Mouse (Mus musculus) spleen, adult 18-20 months (tissue): ENCODE results near the gene Reg2.
"Not testable (repeated sequence)": the region's sequence is repeated elsewhere in the genome, so short reads cannot be mapped to it uniquely, and the experiment has no call there.

ENCODE experiments used
- DNase-seq, 2 experiments: peaks; one replicate each; pipeline ENCODE4 v3.0.0; 2022; ENCODE audit warnings: mixed read lengths in 2 of 2

Reg2 gene

DNA sequence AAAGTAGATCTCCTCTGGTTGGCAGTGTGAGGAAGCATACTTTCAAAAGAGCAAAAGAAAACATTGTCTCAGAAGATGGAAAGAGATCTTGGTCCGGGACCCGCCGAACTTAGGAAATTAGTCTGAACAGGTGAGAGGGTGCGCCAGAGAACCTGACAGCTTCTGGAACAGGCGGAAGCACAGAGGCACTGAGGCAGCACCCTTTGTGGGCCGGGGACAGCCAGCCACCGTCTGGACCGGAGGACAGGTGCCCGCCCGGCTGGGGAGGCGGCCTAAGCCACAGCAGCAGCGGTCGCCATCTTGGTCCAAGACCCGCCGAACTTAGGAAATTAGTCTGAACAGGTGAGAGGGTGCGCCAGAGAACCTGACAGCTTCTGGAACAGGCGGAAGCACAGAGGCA is at the start of gene Reg2:
Gene Reg2, plus strand, starts transcription at position 301 of the 400 bp plus-strand sequence.
- DNase-seq = not testable (repeated sequence)

DNA sequence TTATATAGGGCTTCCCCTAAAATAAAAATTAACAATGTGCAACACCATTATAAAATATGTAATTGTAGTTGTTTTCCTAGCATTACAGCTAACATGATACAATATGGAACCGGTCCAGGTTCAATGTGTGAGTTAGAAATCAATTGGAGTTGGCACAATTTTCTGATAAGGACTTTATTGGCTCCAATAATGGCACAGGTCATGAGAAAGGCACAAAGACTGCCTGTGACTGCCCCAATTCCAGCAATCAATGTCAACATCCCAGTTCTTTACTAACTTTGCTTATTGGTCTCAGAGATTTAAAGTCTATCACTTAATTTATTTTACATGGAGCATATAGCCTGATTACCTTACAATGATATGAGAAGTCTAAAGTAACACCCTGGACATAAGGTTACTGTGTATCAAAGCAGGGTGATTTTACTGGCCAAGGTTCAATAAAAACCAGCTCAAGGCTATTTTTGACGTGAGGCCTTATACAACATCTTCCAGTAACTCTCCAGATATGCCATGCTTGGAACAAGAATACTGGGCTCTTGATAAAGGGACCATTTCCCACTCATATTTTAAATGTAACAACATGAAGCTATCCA is 33.4 kb upstream of the Reg2 start:
- no peak for DNase-seq

DNA sequence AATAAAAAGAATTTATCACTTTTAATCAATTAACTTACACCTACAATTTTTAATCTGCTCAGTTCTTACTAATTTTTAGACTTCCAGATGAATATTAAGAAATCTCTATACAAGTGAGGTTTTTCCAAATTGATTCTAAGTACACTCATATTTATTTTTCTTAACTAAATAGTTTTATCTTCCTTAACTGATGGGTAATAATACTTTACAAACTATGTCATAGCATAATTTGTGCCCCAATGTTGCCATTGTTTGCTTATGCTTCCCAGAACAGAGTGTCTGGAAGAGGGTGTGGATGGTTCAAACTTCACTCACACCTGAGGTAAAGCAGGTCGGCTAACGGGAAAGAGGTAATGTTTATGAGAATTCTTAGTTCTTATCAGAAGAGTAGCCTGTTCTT is 25.1 kb upstream of the Reg2 start, which contains the start of gene Reg3b:
Gene Reg3b, plus strand, starts transcription at position 301 of the 400 bp plus-strand sequence.
- DNase-seq = no peak

DNA sequence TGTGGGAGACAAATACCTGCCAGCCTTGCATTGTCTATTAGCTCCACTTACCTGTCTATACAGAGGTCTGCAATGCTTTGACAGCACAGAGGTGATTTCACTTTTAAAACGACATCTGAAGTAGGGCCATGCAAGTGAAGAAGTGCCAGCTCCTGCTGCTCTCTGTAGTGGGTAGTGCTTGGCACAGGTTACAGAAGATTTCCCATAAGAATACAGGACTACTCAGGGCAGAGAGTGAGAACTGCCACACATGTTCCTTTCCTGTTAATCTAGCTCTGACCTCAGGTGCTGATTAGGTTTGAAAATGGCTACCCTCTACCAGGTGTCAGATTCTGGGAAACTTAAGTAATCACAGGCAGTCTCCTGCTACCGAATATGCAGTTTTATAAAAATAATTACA is 16.7 kb upstream of the Reg2 start, which contains the start of gene Reg3d:
Gene Reg3d, minus strand, starts transcription at position 101 of the 400 bp plus-strand sequence.
- no peak for DNase-seq

DNA sequence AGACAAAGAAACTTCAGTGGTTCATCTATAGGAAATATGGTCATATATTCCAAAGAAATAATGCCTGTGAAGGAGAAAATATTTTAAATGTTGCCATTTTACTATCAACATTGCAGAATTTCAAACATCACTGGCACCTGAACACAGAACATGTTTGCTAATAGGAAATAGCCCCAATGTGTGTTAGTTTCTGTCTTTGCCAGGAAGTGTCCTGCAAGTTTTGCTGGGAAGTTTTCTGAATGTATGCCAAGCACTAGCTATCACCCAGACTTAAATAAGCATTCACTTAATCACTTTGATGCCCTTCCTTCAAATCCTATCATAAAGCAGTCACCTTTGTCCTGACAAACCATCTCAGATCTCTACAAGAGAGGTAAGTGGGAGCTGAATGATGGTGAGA is 15.0 kb upstream of the Reg2 start, which contains the start of gene Reg3a:
Gene Reg3a, plus strand, starts transcription at position 301 of the 400 bp plus-strand sequence.
- no peak for DNase-seq

DNA sequence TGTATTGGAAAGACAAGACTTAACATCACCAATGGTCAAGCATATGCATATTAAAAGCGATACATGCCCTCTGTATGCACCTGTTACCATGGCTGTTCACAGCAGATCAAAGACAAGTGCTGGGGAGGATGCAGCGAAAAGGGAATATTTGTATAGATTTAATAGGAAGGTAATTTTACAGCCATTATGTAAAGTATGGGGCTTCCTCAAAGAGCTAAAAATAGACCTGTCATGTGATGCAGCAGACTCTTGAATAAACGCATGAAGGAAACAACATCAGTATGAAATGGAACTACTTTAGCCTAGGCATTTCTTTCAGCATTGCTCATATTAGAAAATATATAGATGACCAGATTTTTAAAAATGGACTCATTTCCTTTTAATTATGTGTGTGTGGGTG is 9.8 kb upstream of the Reg2 start:
- DNase-seq = no peak

DNA sequence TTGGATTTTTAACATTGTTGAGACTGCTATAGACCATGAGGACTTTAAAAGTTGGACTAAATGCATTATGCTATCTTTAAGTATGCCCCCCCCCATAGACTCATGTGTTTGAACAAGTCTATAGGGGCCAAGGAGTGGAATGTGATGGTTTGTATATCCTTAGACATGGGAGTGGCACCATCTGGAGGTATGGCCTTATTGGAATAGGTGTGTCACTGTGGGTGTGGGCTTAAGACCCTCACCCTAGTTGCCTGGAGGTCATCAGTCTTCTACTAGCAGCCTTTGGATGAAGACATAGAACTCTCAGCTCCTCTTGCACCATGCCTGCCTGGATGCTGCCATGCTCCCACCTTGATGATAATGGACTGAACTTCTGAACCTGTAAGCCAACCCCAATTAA is 27.0 kb downstream of the Reg2 start, which contains the start of gene Reg1:
Gene Reg1, plus strand, starts transcription at position 301 of the 400 bp plus-strand sequence.
- not testable (repeated sequence) for DNase-seq

DNA sequence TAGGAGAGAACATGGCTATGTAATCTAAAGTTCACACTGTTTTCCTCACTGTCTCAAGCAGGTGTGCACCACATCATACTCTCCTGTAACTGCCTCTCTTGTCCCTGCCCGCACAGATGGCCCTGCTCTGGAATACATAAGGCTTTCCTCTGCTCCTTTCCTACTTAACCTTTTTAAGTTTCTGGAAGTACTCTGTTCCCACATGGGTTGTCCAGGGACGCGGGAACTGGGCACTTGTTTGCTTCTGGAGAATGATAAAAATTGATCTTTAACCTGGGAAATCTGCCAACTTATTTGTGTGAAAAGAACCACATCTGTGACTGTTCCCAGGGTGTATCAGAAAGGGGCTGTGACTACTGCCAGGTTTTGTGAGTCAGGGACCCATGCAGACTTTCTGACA is 30.1 kb downstream of the Reg2 start:
- no peak for DNase-seq

DNA sequence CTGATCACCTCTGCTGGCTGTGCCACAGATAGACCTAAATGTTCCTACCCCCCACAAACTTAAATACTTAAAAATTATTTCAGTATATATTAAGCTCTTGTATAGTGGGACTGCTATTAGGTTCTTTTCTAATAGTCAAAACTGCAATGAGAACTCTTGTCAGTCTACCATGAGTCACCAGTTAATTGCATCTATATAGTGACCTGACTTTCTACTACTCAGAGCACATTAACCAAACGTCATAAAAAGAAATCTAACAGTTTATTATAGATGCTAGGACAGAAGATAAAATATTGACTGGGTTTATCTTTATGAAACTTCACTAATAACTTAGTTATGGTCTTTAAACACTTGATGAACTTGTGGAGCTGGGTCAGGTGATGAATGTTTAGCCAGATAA is 51.8 kb downstream of the Reg2 start:
- DNase-seq = no peak

DNA sequence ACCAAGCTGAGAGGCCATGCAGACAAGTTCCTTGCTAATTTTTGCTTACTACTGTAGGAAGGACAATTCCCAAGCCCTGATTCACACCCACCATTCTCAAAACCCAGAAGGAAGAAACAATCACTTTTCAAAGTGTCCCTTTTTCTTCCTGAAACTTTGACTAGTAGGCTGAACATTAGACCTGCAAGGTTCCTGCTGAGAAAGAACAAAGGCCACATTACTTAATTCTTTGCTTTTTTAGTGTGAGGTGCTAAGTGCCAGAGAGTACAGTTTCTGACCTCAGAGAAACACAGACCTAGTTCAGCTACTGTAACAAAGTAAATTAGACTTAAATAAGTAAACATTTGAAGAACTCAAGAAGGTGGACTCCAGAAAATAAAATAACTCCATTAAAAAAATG is 53.0 kb downstream of the Reg2 start:
- no peak for DNase-seq

DNA sequence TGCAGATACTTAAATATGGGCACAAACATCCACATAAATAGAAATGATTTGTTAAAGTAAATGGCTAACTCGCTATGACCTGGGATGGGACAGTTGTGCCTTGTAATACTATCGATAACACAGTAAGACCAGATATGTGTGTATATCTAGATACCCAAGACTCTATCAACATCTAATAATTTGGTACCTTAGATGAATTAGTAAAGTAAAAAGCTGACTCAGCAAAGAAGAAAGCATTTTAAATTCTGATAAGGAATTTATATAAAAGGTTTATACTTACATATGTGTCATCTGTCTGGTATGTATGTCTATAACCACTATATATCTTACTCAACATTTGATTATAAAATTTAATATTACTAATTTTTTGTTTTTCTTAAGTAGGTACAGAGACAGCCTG is 57.4 kb downstream of the Reg2 start:
- DNase-seq = no peak
